Mouse (Mus musculus) neural tube, embryonic 10.5 days (tissue): ENCODE measurements at regions not wholly inside any gene's neighbourhood (a gene's known extent, or its start where the extent isn't known, plus 50 kb on each side); places are given as distances from the start of the nearest gene placed in this dataset.

Source experiments
- DNase-seq: peaks from one replicate; pipeline ENCODE4 v3.0.0-alpha.2; 2017; ENCODE audit warnings: low spot score; ENCODE audit errors: extremely low spot score

DNA sequence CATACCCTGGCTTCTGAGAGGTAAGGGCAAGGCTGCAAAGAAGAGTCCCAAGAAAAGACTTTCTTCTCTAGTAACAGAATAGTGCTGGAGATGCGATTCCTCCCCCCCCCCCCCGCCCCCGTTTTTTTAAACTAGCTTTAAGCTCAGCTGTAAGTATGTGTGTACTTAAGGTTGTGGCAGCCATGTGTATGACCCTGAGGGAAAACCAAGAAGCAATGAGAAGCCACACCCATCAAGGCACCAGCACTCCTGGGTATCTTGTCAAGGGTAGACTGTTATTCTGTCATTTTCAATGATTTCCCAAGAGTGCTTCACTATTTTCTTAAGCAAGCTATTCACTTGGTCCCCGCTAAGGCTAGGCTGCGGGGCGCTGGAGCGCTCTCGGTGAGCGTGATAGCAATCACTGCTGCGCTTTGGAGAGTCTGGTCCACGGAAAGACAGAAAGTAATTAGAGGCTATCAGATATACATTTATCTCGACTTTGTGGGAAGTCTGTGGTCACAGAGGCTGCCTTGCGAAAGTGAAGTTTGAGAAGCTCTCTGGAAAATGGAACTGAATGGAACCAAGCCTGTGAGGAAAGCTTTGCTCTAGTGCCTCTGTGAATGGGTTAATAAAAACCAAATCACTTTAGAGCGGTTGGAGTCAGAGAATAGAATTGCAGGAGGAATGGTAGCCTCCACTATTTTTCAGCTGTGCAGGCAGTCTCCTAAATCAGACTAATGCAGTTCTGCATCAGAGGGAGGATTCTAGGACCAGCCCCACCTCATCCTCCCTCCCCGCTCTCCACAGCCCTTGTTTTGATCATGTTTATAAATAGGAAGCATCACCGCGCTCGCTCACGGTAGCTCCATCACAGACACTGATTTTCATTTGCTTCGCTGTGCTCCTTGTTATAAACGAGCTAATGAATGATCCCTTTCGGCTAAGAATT is 114.8 kb upstream of the Bmp2 start:
- no peak for DNase-seq

DNA sequence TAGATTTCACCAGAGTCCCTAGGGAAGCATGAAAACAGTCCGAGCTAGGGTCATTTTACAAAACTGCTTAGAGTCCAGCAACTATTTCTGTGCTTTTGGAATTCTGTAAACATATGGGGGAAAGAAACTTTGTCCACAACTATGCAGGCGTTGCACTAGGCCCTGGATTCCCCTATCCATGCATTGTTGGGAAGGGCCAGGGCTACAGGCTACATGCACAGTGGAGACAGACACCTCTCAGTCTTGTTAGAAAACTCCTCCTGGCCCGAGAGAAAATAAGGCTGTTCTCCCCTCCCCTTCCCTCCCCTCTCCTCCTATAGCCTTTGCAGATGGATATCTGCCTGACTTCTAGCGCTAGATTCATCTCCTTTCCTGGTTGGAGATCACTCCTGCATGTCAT is 113.9 kb upstream of the Bmp2 start:
- DNase-seq: no peak

DNA sequence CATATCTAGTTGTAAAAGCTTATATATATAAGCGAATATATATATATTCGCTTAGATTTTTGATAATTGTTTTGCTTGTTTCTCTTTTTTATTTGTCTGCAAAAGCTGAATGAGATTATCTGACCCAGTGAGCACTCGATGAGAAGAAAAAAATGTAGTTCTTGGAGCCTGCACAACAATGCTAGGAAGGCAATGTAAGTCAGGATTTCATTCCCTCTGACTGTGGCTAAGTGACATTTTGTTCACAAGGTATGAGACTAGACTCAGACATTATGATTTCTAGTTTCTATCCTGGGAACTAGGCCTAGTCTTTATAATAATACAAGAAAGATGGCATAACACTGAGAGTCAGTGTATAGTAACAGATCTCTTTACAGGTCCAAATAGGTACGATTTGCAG is 108.9 kb upstream of the Bmp2 start:
- no peak for DNase-seq

DNA sequence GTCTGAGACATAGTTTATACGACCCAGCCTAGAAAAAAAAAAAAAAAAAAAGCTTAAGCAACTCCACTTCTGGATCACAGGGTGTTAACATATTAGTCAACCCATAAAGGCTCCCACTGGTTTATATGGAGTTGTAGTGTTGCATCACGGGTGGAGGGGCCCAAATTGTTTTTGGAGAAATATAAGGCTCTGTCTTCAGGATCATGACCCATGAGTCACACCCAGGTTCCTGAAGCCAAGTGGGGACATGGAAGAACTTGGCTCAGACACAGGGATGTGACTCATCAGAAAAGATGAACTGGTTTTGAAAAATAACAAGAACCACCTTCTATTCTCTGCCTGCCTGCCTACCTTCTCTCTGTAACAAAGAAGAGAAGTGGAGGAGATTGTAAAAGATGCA is 108.5 kb upstream of the Bmp2 start:
- no peak for DNase-seq

DNA sequence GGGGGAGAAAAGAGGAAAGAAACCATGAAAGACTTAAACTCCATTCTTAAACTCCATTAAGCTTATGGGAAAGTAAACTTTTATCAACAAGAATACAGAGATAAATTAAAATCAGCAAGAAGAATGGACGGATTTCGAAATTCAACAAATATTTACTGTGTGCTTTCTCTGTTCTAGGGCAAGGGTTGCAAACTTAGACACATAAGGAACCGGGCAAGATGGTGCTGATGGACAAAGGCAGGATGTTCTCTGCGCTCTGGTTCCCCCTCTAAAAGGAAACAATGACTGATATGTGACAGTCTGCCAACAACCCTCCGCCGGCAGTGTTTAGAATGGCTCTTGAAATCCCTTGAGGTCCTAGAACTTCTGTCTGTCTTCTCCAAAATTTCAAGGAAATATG is 99.0 kb upstream of the Bmp2 start:
- DNase-seq: no peak

DNA sequence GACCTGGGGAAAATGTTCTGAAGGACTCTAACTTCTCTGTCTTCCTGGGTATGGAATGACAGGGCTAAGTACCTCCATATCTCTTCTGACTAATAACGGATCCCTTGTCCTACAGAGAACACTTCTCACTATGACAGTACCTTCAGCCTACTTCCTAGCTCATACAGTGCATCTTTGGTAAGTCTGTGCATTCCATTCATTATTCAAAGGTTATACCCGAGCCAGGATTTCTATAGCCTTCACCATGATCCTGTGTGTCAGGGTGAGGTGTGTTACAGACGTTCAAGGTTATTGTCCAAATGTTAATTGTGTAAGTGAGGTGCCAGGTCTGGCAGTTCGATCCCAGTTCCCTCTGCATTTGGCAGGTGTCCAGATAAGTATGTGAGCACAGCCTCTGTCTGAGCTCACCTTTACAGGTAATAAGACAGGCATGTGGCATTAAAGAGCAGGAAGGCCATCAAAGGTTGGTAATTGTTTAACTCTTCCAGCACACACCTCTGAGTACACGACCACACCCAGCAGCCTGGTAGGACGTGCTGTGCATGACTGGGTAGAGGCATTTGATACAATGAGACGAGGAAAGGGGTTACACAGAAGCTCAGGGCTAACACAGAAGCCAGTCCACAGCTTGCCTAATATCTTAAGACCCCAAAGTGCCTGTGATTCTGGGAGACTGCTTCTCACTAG is 96.3 kb upstream of the Bmp2 start:
- no peak for DNase-seq

DNA sequence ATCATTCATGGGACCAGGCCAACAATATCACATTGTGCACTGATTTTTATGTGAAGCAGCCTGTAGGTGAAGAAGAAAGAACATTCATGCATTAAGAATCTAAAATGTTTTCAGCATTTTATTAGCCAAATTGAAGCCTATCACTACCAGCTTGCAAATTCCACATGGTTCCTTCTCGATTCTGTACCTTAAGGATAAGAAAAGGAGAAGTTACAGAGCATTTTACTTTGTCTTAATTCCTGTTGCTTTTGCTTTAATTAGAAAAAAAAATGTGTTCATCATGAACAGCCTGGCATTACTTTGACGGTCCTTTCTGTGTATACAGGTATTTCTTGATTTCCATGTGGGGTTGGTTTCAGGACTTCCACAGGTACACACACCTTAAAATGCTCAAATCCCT is 95.2 kb upstream of the Bmp2 start:
- DNase-seq: no peak

DNA sequence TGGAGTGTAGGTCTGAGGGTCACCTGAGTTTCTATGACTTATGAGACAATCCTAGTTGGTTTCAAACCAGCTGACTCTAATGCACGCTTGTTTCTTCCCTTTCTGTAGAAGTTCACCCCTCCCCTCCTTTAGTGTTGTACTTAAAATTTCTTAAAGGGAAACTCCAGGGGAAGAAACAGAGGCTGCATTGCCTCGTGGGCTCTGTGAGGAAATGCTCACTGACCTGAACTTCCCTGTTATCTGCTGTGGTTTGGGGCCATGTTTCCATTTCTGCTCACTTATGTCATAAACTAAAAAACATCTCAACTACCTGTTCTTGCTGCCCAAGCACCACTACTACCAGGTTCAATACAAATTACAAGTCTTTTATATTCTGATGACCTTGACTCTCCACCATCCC is 93.2 kb upstream of the Bmp2 start:
- DNase-seq: no peak

DNA sequence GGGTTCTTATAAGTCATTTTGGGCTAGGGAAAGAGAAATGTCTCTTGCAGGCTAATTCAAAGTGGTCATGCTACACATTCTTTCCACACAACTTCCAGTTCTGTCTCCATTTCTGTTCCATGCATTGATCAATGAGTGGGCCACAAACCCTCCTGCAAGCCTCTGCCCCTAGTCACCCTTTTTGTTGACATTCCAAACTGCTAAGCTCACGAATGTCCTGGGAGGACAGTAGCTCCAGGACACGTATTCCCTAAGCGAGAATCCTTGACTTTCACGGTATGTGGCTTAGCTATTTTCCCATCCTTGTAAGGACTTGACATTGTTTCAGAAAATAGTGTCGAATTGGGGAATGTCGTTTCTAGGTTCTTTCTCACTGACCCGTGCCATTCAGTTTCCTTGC is 91.1 kb upstream of the Bmp2 start:
- DNase-seq: no peak

DNA sequence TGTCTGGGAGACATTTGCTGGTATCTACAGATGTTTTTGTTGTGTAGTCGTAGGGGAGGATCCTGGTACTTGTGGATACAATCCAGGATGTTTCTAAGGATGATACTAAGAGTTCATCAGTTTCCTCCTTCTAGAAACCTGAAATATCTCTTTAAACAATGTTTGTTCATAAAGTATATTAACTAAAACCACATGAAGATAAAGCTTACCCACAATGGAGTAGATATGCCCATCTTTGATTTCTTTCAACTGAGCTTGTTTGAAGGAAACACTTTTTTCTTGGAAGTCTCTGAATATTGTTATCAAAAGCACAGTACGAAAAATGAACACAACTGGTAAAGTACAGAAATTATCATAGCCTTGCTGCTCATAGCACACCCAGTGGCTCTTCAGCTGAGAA is 89.6 kb upstream of the Bmp2 start:
- no peak for DNase-seq

DNA sequence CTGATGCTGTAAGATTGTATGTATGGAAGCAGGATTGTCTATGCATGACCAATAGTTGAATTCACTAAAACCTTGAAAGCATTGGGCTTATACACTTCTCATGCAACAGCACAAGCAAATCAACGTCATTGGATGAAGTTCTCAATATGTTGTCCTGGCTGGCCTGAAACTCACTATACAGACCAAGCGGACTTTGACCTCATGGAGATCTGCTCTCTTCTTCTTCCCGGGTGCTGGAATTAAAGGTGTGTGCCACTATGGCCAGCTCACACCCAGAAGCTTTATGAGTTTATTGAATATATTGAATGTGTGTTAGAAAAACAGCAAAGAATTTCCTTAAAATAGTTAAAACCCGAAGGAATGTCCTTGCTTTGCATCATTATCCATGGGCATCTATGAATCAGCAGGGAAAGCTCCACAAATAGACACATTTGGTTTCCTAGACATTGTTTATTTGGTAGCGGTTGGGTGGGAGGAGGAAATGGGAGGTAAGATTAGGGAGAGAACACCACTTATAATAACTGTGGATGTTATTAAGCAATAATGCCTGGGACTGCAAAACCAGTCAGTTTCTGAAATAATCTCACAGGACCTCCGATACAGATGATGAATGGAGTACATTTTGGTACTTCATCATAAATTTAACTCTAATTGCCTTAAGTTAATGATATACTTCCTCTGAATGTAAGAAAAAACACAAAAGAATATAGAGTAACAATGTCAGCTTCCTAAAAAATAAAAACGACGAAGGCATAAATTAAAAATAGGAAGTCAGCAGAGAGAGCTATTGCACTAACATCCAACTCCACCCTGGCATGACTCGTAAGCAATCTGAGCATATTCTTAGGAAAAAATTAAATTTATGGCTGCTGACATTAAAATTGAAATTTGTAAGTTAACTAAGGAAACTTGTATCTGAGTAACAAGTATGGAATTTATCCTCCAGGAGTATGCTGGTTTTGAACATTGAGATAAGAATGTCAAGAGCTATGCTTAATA is 84.5 kb upstream of the Bmp2 start:
- DNase-seq: no peak

DNA sequence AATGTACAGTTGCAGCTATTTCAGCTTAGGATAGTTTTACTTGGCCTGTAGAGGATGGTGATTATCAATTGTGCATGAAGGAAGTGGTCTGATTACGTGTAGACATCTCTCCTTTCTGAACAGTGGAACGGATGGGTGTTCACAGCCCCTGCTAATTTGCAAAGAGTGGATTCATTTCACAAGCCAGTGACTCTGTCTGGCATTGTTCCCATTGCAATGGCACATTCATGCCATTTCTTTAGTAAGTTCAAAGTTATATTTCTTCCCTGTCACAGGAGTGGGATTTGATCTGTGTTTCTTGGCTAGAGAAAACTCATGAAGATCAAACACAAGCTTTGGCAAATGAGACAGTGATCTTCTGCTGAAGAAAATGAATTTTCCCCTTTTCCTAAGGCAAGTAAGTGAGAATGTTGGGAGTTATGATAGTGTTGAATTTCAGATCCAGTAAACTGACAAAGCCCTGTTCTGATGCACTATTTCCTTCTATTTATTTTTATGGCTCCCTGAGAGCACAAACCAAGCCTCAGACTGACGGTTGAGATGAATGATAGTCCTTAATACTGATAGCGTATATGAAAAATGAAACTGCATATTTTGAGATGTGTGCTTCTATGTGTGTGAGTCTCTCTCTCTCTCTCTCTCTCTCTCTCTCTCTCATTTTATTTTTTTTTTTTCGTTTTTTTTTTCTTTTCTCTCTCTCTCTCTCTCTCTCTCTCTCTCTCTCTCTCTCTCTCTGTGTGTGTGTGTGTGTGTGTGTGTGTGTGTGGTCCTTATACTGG is 78.8 kb upstream of the Bmp2 start:
- DNase-seq: no peak

DNA sequence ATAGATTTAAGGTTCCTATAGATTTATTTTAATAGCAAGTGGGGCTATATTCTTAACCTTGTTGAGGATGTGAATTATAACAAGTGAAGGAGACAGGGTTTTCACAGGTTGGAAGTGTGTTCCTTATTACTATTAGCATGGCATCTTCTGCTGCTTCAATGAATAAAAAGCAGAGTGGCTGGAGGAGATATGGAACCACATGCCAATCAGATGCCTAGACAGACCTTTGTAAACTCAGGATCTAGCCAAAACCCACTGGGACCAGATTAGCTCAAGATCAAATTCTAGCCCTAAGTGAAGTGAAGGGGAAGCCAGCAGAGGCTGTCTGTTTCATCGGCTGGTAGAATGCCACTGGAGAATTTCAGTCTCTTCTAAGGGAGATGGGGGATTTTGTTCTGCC is 77.8 kb upstream of the Bmp2 start:
- DNase-seq: no peak

DNA sequence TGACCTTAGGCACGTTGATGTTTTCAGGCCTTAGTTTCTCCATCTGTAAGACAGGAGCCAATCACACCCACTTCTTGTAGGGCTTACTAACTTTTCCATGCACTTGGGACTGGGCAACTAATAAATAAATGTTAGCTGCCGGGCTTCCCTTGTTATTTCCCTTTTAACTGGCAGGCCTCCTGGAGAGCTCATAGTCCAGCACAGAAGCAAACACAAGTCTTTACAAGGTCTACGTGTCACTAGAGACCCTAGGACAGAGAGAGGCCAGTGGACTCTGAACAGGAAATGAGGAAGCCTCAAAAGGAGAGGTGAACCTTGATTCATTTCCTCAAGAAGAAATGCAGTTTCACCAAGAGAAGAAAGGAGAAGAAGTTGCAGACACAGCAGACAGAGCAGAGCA is 71.1 kb upstream of the Bmp2 start:
- DNase-seq: no peak

DNA sequence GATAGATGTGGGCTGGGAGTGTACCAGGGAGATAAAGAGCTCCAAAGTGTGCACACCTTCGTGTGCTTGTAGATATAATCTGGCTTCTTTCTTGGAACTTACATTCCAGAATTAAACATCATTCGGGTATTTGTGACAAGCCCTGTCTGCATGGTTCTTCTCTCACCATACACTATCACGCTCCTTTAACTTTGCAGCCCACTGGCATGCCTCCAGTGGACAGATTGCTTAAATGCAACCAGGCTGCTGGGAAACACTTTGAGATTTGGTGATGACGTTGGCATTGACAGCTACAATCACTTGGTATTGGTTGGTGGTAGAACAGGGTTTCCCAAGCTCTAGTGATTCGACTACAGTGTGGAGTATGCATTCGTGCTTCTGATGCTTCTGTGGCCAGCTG is 70.7 kb upstream of the Bmp2 start:
- DNase-seq: no peak

DNA sequence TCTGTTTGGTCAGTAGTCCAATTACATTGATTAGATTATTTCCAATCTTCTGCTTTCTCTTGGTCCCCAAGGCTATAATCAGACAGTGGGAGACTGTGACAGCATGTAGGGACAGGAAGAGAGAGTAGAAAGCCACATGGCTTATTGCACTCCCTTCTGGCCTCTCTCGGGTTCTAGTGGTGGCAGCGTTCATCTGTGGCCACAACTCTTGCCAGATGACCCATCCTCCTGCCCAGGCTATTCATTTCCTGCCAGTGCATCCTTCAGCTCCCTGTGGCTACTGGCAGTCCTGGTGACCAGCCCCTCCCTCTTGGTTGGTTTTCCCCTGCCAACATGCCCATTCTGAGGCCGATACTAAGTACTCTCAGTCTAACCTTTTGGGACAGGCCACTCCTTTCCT is 70.2 kb upstream of the Bmp2 start:
- DNase-seq: no peak

DNA sequence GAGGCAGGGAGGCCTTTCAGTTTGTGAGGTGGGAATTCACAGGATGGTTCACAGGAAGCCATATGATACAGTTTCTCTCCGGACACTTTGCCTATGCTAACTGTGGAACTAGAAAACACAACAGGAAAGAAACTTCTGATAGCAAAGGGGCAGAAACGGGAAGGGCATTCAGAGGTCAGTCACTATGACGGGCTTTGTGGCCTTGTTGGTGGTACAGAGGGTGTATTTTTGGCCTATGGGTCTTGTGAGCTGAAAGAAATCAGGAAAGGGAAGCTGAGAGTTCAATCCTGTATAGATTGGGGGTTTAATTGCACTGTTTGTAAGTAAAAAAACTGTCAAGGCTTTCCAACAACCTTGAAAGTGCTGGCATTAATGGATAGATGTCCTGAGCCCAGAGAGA is 56.5 kb upstream of the Bmp2 start:
- no peak for DNase-seq

DNA sequence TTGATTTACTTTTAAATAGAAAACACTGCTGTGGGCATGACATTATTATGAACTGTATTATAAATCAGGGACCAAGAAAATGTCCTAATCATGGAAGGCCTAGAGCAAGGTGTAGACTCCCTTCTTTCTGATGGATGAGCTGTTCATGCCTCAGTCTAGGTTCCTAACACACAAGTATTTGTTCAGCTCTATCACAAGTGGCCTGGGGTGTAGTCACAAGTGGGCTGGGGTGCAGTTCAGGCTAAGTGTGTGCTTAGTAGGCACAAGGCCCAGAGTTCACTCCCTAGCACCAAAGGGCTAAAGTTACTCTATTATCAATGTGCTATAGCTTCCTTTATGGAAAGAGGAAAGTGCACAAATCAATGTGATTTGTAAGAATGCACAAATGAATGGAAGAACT is 55.6 kb upstream of the Bmp2 start:
- no peak for DNase-seq

DNA sequence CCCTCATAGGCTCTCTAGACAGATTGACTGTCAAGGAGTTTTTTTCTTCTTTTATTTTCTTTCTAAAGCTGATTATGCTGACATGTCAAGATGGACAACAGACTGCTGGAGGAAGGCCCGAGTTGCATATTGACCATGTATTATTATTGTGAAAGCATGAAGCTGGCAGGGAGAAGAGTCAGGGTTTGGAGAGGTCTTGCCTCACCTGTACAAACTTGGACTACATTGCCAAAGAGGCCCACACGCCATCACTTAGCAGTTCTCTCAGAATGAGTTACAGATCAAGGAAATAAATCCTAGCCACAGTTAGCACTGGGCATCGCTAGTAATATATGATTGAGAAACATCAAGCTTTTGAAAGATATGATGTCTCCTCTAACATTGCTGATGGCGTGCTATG is 54.9 kb upstream of the Bmp2 start:
- DNase-seq: no peak

DNA sequence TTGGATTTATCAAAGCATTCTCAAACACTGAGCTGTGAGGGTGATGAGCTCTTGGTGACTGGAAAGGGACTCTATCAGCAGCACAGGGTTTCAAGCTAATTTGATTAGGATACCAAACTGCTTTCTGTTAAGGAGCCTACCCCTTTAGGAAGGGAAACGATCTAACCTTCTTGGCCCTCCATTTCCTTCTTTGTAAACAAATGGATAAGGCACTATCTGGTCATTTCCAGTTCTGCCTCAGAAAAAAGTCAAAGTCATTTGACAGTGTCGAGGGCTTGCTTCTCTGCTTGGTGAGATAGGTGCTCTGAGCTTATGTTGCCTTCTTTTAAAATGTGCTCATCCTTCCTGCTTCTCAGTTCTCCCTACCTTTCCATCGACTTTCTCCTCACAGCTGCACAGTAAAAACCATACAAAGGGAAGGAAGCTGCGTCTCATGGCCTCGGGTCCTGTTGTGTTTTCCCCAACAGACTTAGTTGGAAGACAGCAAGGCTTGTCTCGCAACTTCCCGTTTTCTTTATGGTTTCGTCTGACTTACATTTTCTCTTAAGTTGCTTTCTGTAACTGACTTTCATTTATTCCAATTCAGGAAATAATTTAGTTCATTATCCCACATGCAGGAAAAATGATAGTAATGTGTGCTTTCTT is 54.3 kb upstream of the Bmp2 start:
- no peak for DNase-seq

DNA sequence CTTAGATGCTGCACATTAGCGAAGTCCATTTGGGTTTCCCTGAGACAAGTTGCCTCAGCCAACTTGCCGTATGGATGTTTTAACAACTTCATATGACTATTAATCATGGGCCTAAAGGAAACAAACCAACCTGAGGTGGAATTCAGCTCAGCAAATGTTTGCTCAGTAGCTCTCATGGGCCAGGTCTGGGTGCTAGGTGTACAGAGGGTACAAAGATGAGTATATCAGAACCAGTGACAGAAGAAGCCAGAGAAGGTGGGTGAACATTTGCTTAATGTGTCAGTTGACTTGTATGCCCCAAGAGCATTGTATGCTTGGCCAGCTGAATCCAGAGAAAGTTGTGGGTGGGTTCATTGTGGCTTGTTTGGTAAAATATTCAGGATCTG is 53.8 kb upstream of the Bmp2 start:
- DNase-seq: no peak
